8 mouse cellular contexts compared by ENCODE assay signal in genomic region chr16:93711411-93712188, GRCm38 (mm10). TPM values are rescaled to one million over a fixed set of nuclear protein-coding genes. Genes with fewer than 3 reads are reported as not detected.
DNase-seq lines count a peak whose midpoint lies in the region; ATAC-seq and TF ChIP-seq lines count a peak whose summit lies in the region.

Dop1b (plus strand) TSS chr16:93711904.

- TF ChIP-seq POLR2A in testis, adult 2 months (IDR thresholded peaks at IDR 0.05; ENCODE audit: control insufficient read depth, low read depth, low read length), result peak; percentile 78

- no peak; the same call in 1 of the 2 replicates for TF ChIP-seq EP300 in heart, postnatal 0 days (IDR thresholded peaks at IDR 0.05; ENCODE audit: low read depth)

- DNase-seq in c-Kit-positive CD71-positive TER-119-positive erythroid progenitor cells, embryonic 14.5 days (ENCODE audit: low spot score), result peak; percentile 97
- peak; percentile 98 for DNase-seq in heart, postnatal 0 days (ENCODE audit: low spot score)
- DNase-seq in kidney, postnatal 4 days, result peak; percentile 100

- peak within 1 kb of the TSS; percentile 95 for H3K4me3 ChIP-seq in E14TG2a.4 (replicated peaks; ENCODE audit: low read length)
- H3K4me3 ChIP-seq in forebrain, embryonic 12.5 days (replicated peaks), result peak within 1 kb of the TSS; percentile 71
- H3K4me3 ChIP-seq in heart, postnatal 0 days (ENCODE audit: low read depth, low read length), result peak within 1 kb of the TSS; percentile 82
- peak within 1 kb of the TSS; percentile 90 for H3K4me3 ChIP-seq in liver, embryonic 16.5 days (ENCODE audit: low read depth, low read length)
- peak within 1 kb of the TSS; percentile 88 for H3K4me3 ChIP-seq in neural tube, embryonic 13.5 days
- peak within 1 kb of the TSS; percentile 96 for H3K4me3 ChIP-seq in testis, adult 2 months (ENCODE audit: control insufficient read depth, low read depth, low read length)

- no peaks in the 10 kb centered on the region for H3K9me3 ChIP-seq in E14TG2a.4 (ENCODE audit: low read length)
- H3K9me3 ChIP-seq in forebrain, embryonic 12.5 days, result no peaks in the 10 kb centered on the region
- H3K9me3 ChIP-seq in heart, postnatal 0 days (replicated peaks; ENCODE audit: control insufficient read depth, low read length), result no peaks in the 10 kb centered on the region
- no peaks in the 10 kb centered on the region for H3K9me3 ChIP-seq in liver, embryonic 16.5 days (replicated peaks; ENCODE audit: control insufficient read depth, low read length)
- H3K9me3 ChIP-seq in neural tube, embryonic 13.5 days, result no peaks in the 10 kb centered on the region

- peaks cover 12% of the 10 kb centered on the region for H3K36me3 ChIP-seq in E14TG2a.4 (ENCODE audit: insufficient read depth, low read length)
- H3K36me3 ChIP-seq in forebrain, embryonic 12.5 days (replicated peaks), result no peaks in the 10 kb centered on the region
- no peaks in the 10 kb centered on the region for H3K36me3 ChIP-seq in heart, postnatal 0 days (replicated peaks; ENCODE audit: control insufficient read depth, insufficient read depth, low read length)
- H3K36me3 ChIP-seq in liver, embryonic 16.5 days (ENCODE audit: control insufficient read depth, insufficient read depth), result no peaks in the 10 kb centered on the region
- no peaks in the 10 kb centered on the region for H3K36me3 ChIP-seq in neural tube, embryonic 13.5 days
- no peaks in the 10 kb centered on the region for H3K36me3 ChIP-seq in testis, adult 2 months (ENCODE audit: control insufficient read depth, insufficient read depth, low read length)

- peak within 1 kb of the TSS; percentile 77 for H3K9ac ChIP-seq in forebrain, embryonic 12.5 days
- peak within 1 kb of the TSS; percentile 80 for H3K9ac ChIP-seq in heart, postnatal 0 days (replicated peaks; ENCODE audit: low read depth, low read length)
- H3K9ac ChIP-seq in liver, embryonic 16.5 days (ENCODE audit: low read depth, low read length), result peak within 1 kb of the TSS; percentile 97
- H3K9ac ChIP-seq in neural tube, embryonic 13.5 days, result peak within 1 kb of the TSS; percentile 92

- peak within 1 kb of the TSS; percentile 93 for H3K4me2 ChIP-seq in forebrain, embryonic 12.5 days
- H3K4me2 ChIP-seq in heart, postnatal 0 days (ENCODE audit: low read depth, low read length), result peak within 1 kb of the TSS; percentile 97
- peak within 1 kb of the TSS; percentile 99 for H3K4me2 ChIP-seq in liver, embryonic 16.5 days (ENCODE audit: low read depth, low read length)
- H3K4me2 ChIP-seq in neural tube, embryonic 13.5 days, result peak within 1 kb of the TSS; percentile 82

- WGBS in forebrain, embryonic 12.5 days, result under 1% methylated on average over 77 of the region's 77 CpGs
- WGBS in heart, postnatal 0 days, result under 1% methylated on average over 77 of the region's 77 CpGs
- WGBS in liver, embryonic 16.5 days (ENCODE audit: insufficient replicate concordance), result under 1% methylated on average over 64 of the region's 77 CpGs
- WGBS in neural tube, embryonic 13.5 days, result under 1% methylated on average over 77 of the region's 77 CpGs

- peaks cover 47% of the 10 kb centered on the region for H3K4me1 ChIP-seq in E14TG2a.4 (replicated peaks; ENCODE audit: low read depth, low read length)
- peaks cover 18% of the 10 kb centered on the region for H3K4me1 ChIP-seq in forebrain, embryonic 12.5 days
- 0 out of 2 replicates have a peak, but pooled peaks cover 5% of the 10 kb centered on the region for H3K4me1 ChIP-seq in heart, postnatal 0 days (ENCODE audit: control insufficient read depth, insufficient read depth)
- H3K4me1 ChIP-seq in liver, embryonic 16.5 days (ENCODE audit: control insufficient read depth, low read depth, low read length), result peaks cover 32% of the 10 kb centered on the region
- peaks cover 23% of the 10 kb centered on the region for H3K4me1 ChIP-seq in neural tube, embryonic 13.5 days (replicated peaks)
- H3K4me1 ChIP-seq in testis, adult 2 months (ENCODE audit: control insufficient read depth, insufficient read depth, low read length), result peaks cover 6% of the 10 kb centered on the region

- peak within 1 kb of the TSS; percentile 53; the same call in 1 of the 2 replicates for H3K27ac ChIP-seq in forebrain, embryonic 12.5 days
- peak within 1 kb of the TSS; percentile 71 for H3K27ac ChIP-seq in heart, postnatal 0 days (ENCODE audit: low read depth)
- H3K27ac ChIP-seq in liver, embryonic 16.5 days (ENCODE audit: low read length), result peak within 1 kb of the TSS; percentile 92
- peak within 1 kb of the TSS; percentile 84 for H3K27ac ChIP-seq in neural tube, embryonic 13.5 days (replicated peaks)
- H3K27ac ChIP-seq in testis, adult 2 months (ENCODE audit: control insufficient read depth, insufficient read depth, low read depth, low read length), result peak within 1 kb of the TSS; percentile 83

- peaks cover 11% of the 10 kb centered on the region for H3K27me3 ChIP-seq in E14TG2a.4 (ENCODE audit: insufficient read depth, low read length)
- peaks cover 31% of the 10 kb centered on the region for H3K27me3 ChIP-seq in forebrain, embryonic 12.5 days
- H3K27me3 ChIP-seq in heart, postnatal 0 days (ENCODE audit: control insufficient read depth, insufficient read depth, low read length), result no peaks in the 10 kb centered on the region
- no peaks in the 10 kb centered on the region for H3K27me3 ChIP-seq in liver, embryonic 16.5 days (ENCODE audit: control insufficient read depth, insufficient read depth, low read depth, low read length)
- H3K27me3 ChIP-seq in neural tube, embryonic 13.5 days, result peaks cover 27% of the 10 kb centered on the region
- H3K27me3 ChIP-seq in testis, adult 2 months (ENCODE audit: control insufficient read depth, insufficient read depth, low read length), result no peaks in the 10 kb centered on the region

- peak; percentile 92 for ATAC-seq in forebrain, embryonic 12.5 days (ENCODE audit: low FRiP score)
- ATAC-seq in heart, postnatal 0 days (ENCODE audit: insufficient read depth, low read depth), result peak; percentile 96
- ATAC-seq in liver, embryonic 16.5 days (ENCODE audit: low read depth), result peak; percentile 88
- ATAC-seq in neural tube, embryonic 13.5 days (ENCODE audit: low read depth), result peak; percentile 90

- TF ChIP-seq CTCF in E14TG2a.4 (conservative IDR thresholded peaks at IDR 0.05; ENCODE audit: low read length), result no peak
- no peak for TF ChIP-seq CTCF in heart, postnatal 0 days (IDR thresholded peaks at IDR 0.05; ENCODE audit: low read depth)
- TF ChIP-seq CTCF in testis, adult 2 months (IDR thresholded peaks at IDR 0.05; ENCODE audit: control insufficient read depth, insufficient read depth, insufficient replicate concordance, low read depth, low read length), result no peak

RNA-seq across cellular contexts. Expression of gene Dop1b, which starts in this region (rescaled TPM):
- polyA plus RNA-seq in forebrain, embryonic 12.5 days (2016; fragmentation: Nextera tagmentation; extraction: Ambion mirVana), result 19.2 and 19.6 TPM in 2 replicates
- total RNA-seq in heart, postnatal 0 days (2014; rRNA removed; ENCODE audit: low replicate concordance), result 13.0 and 13.2 TPM in 2 replicates
- polyA plus RNA-seq in heart, postnatal 0 days (2015; fragmentation: Nextera tagmentation; extraction: Ambion mirVana), result 6.0 and 7.2 TPM in 2 replicates
- 17.2 and 21.6 TPM in 2 replicates for polyA plus RNA-seq in liver, embryonic 16.5 days (2015; fragmentation: Nextera tagmentation; extraction: Ambion mirVana)
- polyA plus RNA-seq in neural tube, embryonic 13.5 days (2015; fragmentation: Nextera tagmentation; extraction: Ambion mirVana), result 28.1 and 34.6 TPM in 2 replicates
- polyA plus RNA-seq in testis, adult 2 months (2012; rRNA removed), result 21.7 and 29.2 TPM in 2 replicates

Comparison
In these comparisons a context has a peak if more than half of its experiments do, and no peak if none do; other contexts are left out.
1. Peak in every context shown above with its lines: DNase-seq, ATAC-seq, H3K4me3 ChIP-seq and H3K27ac ChIP-seq.